Mouse (Mus musculus) T-helper 17 cell (primary cell): Measurements from ENCODE around the gene Snu13.

Experiments used
- in situ Hi-C, 2 experiments: fragments of 300-600 bp; cut with MboI, MseI; formaldehyde crosslinking; loops; 1 replicate in 1 of 2; 2 replicates in 1 of 2; pipeline ENCODE4 v1.15.1; 2025; ENCODE audit warnings: high pct_unique_total_duplicates in 2 of 2

The Snu13 gene

GRCm38 (mm10) chr15:82047080-82047883, at the start of gene Snu13:
Gene Snu13, minus strand, starts transcription at chr15:82047598.
- in situ Hi-C loops = loop anchor here in 1 of 2 experiments (5.0 kb wide), 1 partner anchor 85 kb away; the partner anchor contains the start of gene Pmm1

GRCm38 (mm10) chr15:82091061-82091460, 43.7 kb upstream of the Snu13 start:
- in situ Hi-C loops = no loop called here

GRCm38 (mm10) chr15:82087266-82087665, 39.9 kb upstream of the Snu13 start:
- in situ Hi-C loops = no loop called here

- in situ Hi-C loops = no loop called here
These were observed 38.7 kb upstream of the Snu13 start for GRCm38 (mm10) chr15:82086131-82086530.

GRCm38 (mm10) chr15:82085606-82086005, 38.2 kb upstream of the Snu13 start:
- in situ Hi-C loops = no loop called here

GRCm38 (mm10) chr15:82081161-82081560, 33.8 kb upstream of the Snu13 start:
- in situ Hi-C loops = no loop called here

GRCm38 (mm10) chr15:82079883-82080282, 32.5 kb upstream of the Snu13 start:
- in situ Hi-C loops = no loop called here

- in situ Hi-C loops = no loop called here
These were observed 26.1 kb upstream of the Snu13 start for GRCm38 (mm10) chr15:82073490-82073889.

GRCm38 (mm10) chr15:82071816-82072469, 24.5 kb upstream of the Snu13 start:
- in situ Hi-C loops = no loop called here

GRCm38 (mm10) chr15:82069898-82070297, 22.5 kb upstream of the Snu13 start, which contains the start of gene Mei1:
Gene Mei1, plus strand, starts transcription at chr15:82069996.
- in situ Hi-C loops = loop anchor here (5.0 to 10.0 kb wide), 3 partner anchors 37 to 165 kb away; no protein-coding TSS in a partner anchor

GRCm38 (mm10) chr15:82065511-82065910, 18.1 kb upstream of the Snu13 start:
- in situ Hi-C loops = loop anchor here (5.0 to 10.0 kb wide), 3 partner anchors 42 to 169 kb away; no protein-coding TSS in a partner anchor

GRCm38 (mm10) chr15:82063909-82064308, 16.5 kb upstream of the Snu13 start:
- in situ Hi-C loops = loop anchor here in 1 of 2 experiments (10.0 kb wide), 1 partner anchor 171 kb away; no protein-coding TSS in a partner anchor

- in situ Hi-C loops = no loop called here
These were observed 11.4 kb upstream of the Snu13 start, which contains the start of gene 4930407I10Rik for GRCm38 (mm10) chr15:82058719-82059201. Gene 4930407I10Rik, plus strand, starts transcription at chr15:82059151.

- in situ Hi-C loops = no loop called here
These were observed 5.1 kb upstream of the Snu13 start for GRCm38 (mm10) chr15:82052544-82052943.

GRCm38 (mm10) chr15:82046246-82046891, 1.0 kb downstream of the Snu13 start:
- in situ Hi-C loops = loop anchor here in 1 of 2 experiments (5.0 kb wide), 1 partner anchor 84 kb away; the partner anchor contains the start of gene Pmm1

- in situ Hi-C loops = no loop called here
These were observed 3.1 kb downstream of the Snu13 start for GRCm38 (mm10) chr15:82044166-82044784.

- in situ Hi-C loops = no loop called here
These were observed 6.7 kb downstream of the Snu13 start for GRCm38 (mm10) chr15:82040650-82041049.

GRCm38 (mm10) chr15:82035904-82036689, 11.3 kb downstream of the Snu13 start:
- in situ Hi-C loops = no loop called here

GRCm38 (mm10) chr15:82033762-82034161, 13.6 kb downstream of the Snu13 start, which contains the start of gene Desi1:
Gene Desi1, minus strand, starts transcription at chr15:82033862.
- in situ Hi-C loops = no loop called here

GRCm38 (mm10) chr15:82032386-82032785, 15.0 kb downstream of the Snu13 start:
- in situ Hi-C loops = no loop called here
